Mouse (Mus musculus) E14TG2a.4 (cell line): ENCODE measurements around the gene Tdgf1.

ENCODE experiments used
- CTCF ChIP-seq: conservative IDR thresholded peaks from 2 replicates; pipeline ENCODE4 v1.5.1; 2014; ENCODE audit warnings: low read length
- POU5F1 ChIP-seq: IDR thresholded peaks from 2 replicates; pipeline ENCODE4 v1.6.1; 2014; ENCODE audit warnings: low read length, borderline replicate concordance

- TF ChIP-seq CTCF = no peak
- no peak for TF ChIP-seq POU5F1
These were observed 40.0 kb upstream of the Tdgf1 start for GRCm38 (mm10) chr9:110985951-110986350.
